Mouse (Mus musculus) cerebellum, postnatal 25 days (tissue): ENCODE results near the gene Flot1.
"Not testable (repeated sequence)": the region's sequence is repeated elsewhere in the genome, so short reads cannot be mapped to it uniquely, and the experiment has no call there.

Source experiments
- DNase-seq, 2 experiments: peaks; one replicate each; pipeline ENCODE4 v3.0.0; 2021; ENCODE audit warnings: mixed read lengths in 2 of 2

Flot1 gene

GRCm38 (mm10) chr17:35836991-35837422, 14.0 kb downstream of the Flot1 start:
- DNase-seq: peak; percentile 77 to 87

GRCm38 (mm10) chr17:35837487-35837886, 14.5 kb downstream of the Flot1 start:
- DNase-seq: peak; percentile 58 to 72

- peak; percentile 97 to 98 for DNase-seq
These were observed 15.1 kb downstream of the Flot1 start, which contains the start of gene Tubb5 for GRCm38 (mm10) chr17:35838122-35838544. Gene Tubb5 (minus strand): TSS chr17:35838306.

GRCm38 (mm10) chr17:35838570-35838969, 15.5 kb downstream of the Flot1 start:
- DNase-seq: no peak

GRCm38 (mm10) chr17:35839002-35839401, 16.0 kb downstream of the Flot1 start:
- not testable (repeated sequence) for DNase-seq

- DNase-seq: no peak
These were observed 17.5 kb downstream of the Flot1 start for GRCm38 (mm10) chr17:35840561-35840960.

- DNase-seq: peak; percentile 98 to 99
These were observed 18.3 kb downstream of the Flot1 start, which contains the start of gene Mdc1 for GRCm38 (mm10) chr17:35841076-35841950. Gene Mdc1 (plus strand): TSS chr17:35841515.

GRCm38 (mm10) chr17:35842006-35842405, 19.0 kb downstream of the Flot1 start:
- DNase-seq: no peak

GRCm38 (mm10) chr17:35843514-35843913, 20.5 kb downstream of the Flot1 start:
- DNase-seq: no peak

- no peak for DNase-seq
These were observed 25.1 kb downstream of the Flot1 start for GRCm38 (mm10) chr17:35848112-35848511.

GRCm38 (mm10) chr17:35850974-35851373, 27.9 kb downstream of the Flot1 start:
- DNase-seq: no peak

GRCm38 (mm10) chr17:35859371-35859770, 36.3 kb downstream of the Flot1 start:
- DNase-seq: no peak

GRCm38 (mm10) chr17:35859835-35860234, 36.8 kb downstream of the Flot1 start:
- no peak for DNase-seq

- no peak for DNase-seq
These were observed 37.8 kb downstream of the Flot1 start for GRCm38 (mm10) chr17:35860831-35861197.

- DNase-seq: peak; percentile 93 to 94
These were observed 38.3 kb downstream of the Flot1 start, which contains the start of gene Nrm for GRCm38 (mm10) chr17:35861198-35861857. Gene Nrm (plus strand): TSS chr17:35861318.

GRCm38 (mm10) chr17:35864832-35865353, 41.9 kb downstream of the Flot1 start:
- no peak for DNase-seq

- peak; percentile 31 to 58 for DNase-seq
These were observed 42.7 kb downstream of the Flot1 start, which contains the start of gene Ppp1r18 for GRCm38 (mm10) chr17:35865481-35866280. Gene Ppp1r18 (plus strand): TSS chr17:35865593.

- DNase-seq: peak; percentile 38 to 51
These were observed 43.3 kb downstream of the Flot1 start for GRCm38 (mm10) chr17:35866281-35866831.

- peak in 1 of 2 experiments; percentile 40 for DNase-seq
These were observed 44.2 kb downstream of the Flot1 start for GRCm38 (mm10) chr17:35866911-35867890.

GRCm38 (mm10) chr17:35868165-35868820, 45.3 kb downstream of the Flot1 start:
- no peak for DNase-seq
